Mouse (Mus musculus) ZHBTc4 (cell line): Measurements from ENCODE around the gene Rnf220.

Experiments used
- DNase-seq: peaks from one replicate; pipeline ENCODE4 v3.0.0-alpha.2; 2011; ENCODE audit warnings: low read depth, low spot score

Rnf220 gene

DNA sequence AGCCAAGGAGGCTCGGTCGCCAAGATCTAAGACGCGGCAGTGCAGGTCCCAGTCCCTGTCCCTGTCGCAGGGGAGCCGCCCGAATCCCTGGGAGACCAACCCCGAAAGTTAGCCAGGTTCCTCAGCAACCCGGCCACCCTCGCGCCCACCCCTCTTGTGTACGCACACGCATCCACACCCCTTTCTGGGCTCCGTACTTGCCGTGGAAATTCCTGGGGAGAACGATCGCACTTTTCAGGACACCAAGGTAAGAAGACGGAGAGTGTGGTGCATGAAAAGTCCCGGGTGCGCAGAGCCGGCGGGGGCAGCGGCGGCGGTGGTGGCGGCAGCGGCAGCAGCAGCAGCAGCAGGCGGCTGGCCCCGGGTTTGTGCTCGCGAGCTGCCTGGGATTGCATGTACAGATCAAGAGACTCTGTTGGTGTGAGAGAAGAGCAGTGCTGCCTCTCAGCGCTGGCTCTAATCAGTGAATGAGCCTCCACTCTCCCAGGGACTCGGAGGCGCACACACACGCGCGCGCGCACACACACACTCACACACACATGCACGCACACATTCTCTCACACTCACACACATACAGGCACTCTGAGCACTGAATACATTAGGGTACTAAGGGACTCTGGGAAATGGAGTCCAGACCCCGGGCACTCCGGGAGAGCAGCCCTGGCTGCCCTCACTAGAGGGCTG lies at the start of gene Rnf220:
Gene Rnf220 (minus strand): TSS at position 571 of the 684 bp plus-strand sequence.
- peak; percentile 85 for DNase-seq

DNA sequence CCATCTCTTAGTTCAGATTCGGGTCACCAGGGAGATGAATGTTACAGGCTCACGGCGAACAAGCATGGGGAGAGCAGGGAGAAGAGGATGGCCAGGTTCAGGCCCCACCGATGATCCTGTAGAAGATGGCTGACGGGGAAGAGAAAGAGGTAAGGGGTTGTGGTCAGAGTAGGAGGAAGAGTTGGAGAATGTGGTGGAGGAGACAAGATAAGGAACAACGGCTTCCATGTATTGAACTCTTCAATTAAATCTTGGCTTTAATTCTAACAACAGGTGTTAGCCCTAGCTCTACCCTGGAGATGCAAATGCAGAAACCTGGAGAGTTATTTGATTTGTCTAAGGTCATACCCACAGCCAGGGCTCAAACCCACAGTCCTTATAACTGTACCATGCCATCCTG lies 49.8 kb upstream of the Rnf220 start:
- no peak for DNase-seq

DNA sequence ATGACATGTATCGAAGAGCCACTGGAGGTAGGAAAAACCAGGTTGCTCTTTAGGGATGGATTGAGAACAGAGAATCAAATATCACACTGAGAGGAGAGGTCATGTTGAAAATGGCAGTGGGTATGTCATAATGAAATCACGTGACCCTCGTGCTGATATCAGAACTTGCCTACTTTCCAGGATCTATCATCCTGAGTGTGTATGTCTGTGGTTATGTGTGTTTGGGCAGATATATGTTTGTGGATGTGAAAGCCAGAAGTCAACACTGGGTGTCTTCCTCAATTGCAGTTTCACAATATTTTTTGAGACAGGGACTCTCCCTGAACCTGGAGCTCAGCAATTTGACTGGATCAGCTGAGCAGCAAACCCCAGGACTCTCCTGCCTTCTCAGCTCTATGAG lies 48.6 kb upstream of the Rnf220 start:
- no peak for DNase-seq

DNA sequence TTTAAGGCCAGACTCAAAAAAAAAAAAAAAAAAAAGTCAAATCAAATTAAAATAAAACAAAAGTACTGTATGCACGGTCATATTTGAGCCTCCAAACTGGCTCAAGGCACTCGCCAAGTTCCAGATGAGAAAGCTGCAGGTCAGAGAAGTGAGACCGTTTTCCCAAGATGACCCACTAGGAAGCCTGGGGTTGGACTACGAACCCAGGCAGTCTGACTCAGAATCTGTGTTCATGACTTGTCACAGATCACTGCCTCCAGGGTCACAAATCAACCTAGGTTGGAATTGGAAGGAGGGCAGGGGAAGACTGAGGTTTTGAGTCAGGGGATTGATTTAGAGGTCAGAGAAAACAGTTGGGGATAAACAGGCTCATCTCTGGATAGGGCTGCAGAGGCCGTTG lies 43.7 kb upstream of the Rnf220 start:
- DNase-seq = no peak

DNA sequence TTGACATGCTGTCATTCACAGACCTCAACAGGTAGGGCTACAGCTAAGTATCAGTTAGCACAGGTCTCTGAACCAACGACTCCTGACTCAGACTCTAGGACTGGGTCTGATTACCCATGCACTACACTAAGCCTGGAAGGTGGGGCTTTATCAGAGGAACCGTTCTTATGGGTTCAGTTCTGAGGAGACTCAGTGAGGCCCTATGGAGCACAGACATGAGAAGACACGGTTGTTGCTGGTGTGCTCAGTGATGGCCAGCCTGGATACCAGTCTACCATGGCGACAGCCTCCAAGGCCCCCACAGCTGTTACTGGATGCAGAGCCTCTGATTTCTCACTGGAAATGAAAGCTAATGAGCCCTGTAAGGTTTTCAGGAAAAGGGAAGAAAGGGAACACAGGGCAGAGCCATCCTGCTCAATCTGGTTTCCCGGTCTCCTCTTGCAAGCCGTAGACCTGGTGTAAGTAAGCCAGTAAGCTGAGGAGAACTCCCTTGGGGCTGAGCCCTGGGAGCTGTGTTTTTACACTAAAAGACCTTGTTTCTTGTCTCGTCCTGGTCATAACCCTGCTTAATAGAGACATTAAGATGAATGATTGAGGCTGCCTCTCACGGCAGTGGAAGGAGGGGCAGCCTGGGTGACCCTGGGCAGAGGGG lies 42.6 kb upstream of the Rnf220 start:
- peak; percentile 21 for DNase-seq

DNA sequence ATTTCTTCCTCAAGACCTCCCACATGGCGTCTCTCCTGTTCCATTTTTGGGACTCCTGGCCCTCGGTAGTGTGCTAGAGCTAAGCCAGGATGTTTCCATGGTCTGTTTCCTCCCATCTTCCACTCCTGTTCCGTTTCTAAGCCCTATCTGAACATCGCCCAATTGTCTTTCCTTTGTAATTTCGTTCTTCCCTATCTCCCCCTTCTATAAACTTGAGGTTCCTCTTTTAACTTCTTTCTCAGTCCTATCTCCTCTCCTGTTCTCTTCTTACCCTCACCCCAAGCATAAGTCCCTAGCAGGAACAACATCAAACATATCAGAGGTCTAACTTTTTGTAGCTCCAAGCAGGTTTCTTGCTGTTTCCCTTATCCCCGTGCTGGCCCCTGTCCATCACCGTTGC lies 40.1 kb upstream of the Rnf220 start:
- DNase-seq = no peak

DNA sequence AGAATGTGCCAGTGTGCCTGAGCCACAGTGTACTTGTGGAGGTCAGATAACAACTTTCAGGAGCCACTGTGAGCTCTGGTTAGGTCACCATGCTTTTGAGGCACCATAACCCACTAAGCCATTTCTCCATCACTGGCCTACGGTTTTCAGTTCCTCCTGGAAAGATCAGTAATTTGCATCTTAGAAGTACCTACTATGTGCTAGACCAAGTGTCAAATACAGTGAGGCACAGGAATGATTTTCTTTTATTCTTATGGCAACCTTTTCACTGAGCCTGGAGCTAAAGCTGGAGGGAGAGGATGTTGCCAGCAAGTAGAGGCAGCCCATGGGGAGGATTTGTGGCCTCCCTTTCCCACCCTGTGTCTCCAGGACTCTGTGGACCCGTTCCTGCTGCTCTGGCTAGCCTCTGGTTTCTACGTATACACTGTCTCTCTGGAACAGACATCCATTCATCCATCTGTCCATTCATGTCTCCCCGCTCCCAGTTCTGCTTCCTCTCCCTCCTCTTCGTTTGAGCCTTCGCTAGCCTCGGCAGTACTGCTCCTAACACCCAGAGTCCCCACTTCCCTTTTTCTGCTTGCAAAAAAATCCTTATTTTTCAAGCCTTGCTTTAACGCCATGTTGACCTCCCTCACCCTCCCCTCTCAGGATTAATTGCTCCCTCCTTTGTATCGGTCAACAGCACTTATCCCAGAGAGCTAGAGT lies 38.8 kb upstream of the Rnf220 start:
- no peak for DNase-seq

DNA sequence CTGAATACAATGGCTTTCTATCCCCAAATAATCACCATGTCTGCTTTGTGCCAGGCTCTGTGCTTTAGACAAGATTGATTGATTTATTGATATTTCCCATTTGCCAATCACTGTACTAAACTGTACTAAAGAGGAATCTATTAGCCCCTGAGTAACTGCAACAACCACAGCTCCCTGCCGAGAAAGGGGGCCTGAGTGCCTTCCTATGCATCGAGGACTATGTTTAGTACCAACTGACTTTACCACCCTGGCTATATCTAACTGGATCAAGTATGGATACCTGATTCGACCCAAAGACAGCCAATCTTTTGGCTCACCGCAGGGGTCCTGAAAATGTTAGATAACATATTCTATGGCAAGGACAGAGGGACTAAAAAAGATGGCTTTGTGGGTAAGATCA lies 33.0 kb upstream of the Rnf220 start:
- no peak for DNase-seq

DNA sequence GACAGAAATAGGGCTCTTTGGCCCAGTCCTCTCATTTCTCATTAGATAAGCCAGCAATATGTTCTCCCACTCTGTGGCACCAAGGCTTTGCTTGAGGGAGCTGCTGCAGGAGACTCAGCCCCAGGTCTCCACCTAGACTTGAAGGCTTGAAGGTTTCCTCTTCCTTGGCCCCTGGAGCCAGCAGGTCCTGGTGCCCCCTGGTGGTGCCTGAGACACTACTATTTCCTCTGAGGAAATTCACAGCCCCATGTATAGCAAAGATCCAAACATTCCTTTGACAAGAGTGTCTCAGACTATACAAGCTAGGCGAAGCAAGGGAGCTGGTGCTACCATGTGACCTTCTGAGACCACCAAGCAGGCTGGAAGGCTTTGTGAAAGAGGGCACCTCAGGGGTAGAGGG lies 31.1 kb upstream of the Rnf220 start:
- peak; percentile 86 for DNase-seq

DNA sequence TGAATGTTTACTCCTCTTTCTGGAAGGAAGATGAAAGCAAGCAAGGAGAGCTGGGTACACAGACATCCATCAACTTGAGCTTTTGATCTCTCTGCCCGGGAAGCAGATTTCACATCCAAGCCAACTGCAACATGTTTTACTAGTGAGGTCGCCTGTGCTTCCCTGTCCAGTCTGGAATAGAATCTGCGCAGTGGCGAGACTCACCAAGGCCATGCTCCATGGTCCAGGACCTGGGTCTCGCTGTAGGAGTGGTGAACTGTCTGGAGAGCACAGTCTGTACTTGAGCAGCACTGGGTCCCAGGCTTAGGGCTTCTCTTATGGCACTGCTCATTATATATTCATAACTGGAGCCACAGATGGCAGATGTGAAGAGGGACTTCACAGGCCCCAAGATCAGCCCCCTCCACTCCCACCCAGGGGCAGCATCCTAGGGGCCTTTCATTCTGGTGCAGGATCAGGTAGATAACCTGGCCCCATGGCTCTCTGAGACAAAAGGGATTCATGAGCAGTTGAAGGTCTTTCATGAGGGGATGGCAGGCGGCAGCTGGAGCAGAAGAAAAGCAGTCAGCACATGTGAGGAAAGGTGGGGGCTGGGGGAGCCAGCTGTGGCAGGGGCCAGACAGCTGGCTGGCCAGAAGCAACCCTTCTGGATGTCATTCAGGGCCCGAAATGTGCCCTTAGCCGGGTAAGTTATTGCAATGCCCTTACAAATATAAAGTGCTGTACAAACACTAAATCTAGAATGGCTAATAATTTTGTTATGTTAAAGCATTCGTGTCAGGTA lies 30.5 kb upstream of the Rnf220 start:
- DNase-seq = no peak

DNA sequence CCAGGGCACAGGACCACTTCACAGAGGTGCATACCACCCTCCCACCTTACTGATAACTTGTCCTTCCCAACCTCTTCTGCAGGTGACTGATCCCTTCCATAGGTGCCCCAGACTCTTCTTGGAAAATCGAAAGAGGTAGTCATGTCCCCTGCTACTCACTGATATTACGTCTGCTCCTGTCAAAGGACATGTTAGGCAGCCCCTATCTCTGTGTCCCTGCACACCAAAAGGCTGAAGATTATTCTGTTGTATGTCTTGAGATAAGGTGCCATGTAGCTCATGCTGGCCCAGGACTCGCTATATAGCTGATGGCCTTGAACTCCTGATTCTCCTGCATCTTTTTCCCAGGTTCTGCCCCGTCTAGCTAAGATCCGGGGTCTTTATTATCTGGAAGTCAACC lies 29.1 kb upstream of the Rnf220 start:
- no peak for DNase-seq

DNA sequence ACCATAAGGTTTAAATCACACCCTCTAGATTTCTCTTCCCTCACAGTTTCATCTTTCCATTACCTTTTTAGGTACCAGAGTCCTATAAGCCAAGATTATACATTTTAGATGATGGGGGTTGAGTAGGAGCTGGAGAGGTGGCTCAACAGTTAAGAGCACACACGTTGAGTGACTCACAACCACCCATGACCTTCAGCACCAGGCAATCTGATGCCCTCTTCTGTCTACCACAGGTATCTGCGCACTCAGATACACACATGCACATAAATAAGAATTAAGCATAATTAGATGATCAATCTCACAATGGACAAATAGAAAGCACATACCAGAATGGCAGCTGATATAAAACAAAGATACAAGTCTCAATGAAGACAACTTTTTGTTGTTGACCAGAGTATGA lies 24.5 kb upstream of the Rnf220 start:
- no peak for DNase-seq

DNA sequence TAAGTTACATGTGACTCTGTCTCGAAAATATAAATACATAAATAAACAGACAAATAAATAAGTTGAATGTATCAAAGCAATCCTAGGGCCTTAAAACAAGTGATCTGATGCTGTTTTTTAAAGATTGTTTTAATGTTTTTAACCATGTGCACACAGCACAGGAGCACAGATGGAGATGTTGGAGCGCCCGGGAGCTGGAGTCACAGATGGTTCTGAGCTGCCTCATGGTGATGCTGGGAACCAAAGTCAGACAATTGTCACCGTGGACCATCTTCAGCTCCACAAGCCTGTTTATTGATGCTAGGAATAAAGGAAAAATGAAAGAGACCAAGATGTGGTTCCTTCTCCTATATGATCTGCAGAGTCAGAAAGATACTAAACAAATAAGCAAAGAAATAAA lies 21.4 kb upstream of the Rnf220 start:
- no peak for DNase-seq

DNA sequence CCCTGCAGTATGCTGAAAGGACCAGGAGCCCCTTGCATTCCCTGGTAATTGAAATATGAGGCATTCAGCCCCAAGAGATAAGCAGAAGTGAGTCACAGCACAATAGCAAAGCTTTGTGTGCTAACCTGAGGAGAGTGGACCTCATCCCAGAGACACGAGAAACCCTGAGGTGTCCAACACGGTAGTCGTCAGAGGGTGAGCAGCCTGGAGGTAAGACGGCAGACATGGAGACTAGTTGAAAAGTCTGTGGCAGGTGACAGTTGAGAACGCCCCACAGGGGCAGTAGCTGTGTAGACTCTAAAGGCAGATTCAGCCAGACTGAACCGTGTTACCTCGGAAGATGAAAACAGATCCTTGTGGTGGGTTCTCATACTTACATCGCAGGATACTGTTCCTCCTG lies 2.2 kb upstream of the Rnf220 start:
- no peak for DNase-seq

DNA sequence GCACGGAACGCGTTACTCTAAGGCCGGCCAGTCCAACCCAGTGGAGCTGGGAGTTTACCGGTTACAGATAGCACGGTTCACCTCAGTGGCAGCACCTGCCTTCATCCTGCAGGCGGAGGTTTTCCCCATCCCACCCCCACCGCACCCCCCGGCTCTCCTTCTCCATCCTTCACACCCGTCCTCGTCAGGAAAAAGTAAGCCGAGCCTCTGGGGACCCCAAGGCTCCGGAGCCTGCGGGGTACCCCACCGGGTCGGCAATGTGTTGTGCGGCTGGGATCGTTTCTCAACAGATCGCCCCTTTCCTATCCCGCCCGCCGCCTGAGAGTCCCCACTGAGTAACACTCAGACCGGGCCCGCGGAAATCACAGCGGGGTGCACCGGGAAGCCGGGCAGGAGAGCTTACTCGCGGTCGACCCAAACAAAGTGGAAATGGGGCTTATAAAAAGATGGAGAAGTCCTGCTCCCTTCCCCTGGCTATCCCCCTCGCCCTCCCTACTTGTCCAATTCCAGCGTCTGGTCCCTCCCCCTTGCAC lies 917 bp downstream of the Rnf220 start:
- peak; percentile 64 for DNase-seq

DNA sequence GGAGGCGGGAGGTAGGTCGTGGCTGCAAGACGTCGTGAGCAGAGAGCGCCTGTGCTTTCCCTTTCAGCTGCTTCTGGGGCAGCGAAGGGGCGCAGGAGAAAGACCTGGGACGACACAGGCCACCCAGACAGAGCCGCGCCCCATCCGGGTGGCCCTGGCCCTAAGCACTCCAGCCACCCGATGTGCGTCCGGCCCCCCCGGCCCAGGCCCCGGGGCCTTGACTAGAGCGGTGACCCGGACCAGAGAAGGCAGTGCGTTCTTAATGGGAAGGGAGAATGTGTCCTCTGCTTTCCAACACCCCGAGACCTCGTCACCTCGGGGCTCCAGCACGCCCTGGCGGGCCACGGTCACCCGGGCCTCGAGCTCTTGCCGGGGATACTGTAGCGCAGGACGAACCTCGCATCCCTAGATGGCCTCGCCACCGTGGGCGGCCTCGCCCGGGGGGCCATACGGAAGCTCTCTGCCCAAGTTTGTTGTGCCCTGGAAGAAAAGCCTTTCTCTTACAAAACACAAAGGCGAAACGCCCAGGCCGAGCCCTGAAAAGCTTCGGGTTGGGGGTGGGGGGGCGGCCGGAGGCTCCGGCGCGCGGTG lies 1.8 kb downstream of the Rnf220 start:
- DNase-seq = peak; percentile 72

DNA sequence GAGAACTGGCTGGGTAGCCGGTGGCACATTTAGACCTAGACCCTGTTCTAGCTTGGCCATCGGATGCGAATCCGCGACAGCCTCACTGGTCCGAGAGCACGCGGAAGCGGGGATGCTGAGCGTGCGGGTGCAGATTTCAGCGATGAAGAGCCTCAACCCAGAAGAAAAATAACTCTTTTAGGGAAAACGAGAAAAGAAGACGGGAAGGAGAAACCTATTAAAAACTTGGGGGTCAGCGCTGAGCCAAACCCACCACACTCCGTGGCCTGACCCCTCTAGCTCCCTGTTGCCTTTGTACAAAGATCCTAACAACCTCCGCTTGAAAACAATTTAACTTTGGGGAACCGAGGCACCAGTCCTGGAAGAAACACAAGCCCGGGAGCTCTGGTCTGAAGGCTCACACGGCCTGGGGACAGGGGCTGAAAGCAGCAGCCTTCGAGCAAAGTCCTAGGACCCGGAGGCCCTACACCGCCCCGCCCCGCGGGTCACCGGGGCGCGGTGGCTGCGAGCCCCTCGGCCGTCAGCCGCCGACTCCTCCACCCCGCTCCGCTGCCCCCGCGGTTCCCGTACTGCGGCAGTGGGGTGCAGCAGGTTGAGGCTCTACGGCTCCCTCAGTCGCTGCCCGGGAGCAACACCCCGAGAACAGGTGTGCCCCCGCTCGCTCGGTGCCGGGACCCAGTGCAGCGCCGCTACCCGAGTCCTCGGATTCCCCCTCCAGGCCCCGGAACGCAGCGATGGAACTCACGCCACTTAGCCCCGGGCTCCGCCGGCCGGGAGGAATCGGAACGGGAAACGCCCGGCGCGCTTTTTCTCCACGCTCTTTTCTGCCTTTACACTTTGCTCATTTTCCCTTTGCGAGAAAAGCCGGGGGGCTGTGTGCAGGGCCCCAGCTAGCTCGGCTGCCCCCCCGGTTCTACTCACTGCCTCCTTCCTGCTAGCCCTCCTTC lies 2.7 kb downstream of the Rnf220 start:
- peak; percentile 61 for DNase-seq

DNA sequence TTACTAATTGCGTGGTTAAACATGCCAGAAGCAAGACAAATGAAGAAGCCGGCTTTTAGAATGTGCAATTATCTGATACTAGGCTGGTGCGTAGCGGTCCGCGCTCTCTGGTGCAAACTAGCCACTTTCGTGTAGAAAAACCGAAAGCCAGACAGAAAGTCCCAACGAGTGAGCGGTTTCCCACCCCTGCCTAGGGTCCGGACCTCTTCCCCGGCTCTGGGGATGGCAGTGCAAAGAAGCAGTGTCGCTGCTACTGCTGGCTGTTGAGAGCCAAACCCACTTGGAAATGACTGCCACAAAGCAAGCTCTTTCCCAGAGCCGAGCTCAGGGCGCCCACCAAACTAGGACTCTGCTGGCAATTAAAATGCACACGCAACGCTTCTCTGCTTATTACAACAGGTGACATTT lies 3.7 kb downstream of the Rnf220 start:
- no peak for DNase-seq

DNA sequence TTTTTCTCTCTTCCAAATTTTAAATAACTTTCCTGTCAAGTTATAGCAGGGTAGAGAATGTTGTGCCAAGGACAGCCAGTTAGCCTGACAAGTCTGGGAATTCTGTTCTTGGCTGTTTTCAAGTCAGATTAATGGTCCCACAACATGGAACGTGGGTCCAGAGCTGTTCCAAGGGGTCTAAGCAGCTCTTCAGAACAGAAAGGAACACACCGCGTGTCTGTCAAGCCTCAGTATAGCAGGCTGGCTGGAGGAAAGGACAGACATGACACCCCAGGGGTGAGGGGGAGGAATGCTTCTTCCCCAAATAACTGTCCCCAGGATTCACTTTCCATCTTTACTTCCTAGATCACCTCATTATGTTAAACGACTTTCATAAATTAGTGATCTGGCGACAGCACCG lies 5.0 kb downstream of the Rnf220 start:
- DNase-seq = no peak

DNA sequence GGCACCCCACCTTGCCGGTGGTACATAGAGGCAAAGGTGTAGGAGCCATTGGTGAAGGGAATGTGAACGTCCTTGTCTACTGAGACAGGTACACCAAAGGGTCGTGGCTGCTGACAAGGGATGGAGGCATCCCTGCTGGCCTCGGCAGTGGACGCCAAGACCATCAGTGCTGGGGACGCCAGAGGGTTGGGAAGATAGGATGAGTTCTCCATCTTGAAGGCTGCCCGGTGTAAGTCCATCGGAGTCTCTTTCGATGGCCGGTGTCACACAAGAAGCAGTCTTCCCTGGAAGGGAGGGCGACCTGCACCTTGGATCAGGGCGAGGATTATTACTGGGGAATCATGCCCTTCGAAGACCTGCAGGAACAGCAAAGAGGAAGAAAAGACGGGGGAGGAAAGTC lies 6.9 kb downstream of the Rnf220 start:
- DNase-seq = no peak
